Mouse (Mus musculus) heart, embryonic 14.5 days (tissue): ENCODE results near the gene Sap30bp. TPM values are rescaled to one million over a fixed set of nuclear protein-coding genes. Genes with fewer than 3 reads are reported as not detected.

Experiments
- ATAC-seq: fragments of 200-750 bp; cut with Nextera tagmentation; 2 replicates; pipeline ENCODE4 v1.8.0; 2017; ENCODE audit warnings: low read depth, moderate TSS enrichment; ENCODE audit not compliant: insufficient number of reproducible peaks, insufficient read depth, low FRiP score
- H3K27ac ChIP-seq, 2 experiments: fragments of 200-500 bp in 1 of 2; fragments of 300-500 bp in 1 of 2; sonication (generic) in 1 of 2; replicated peaks in 1 of 2; 2 replicates each; pipeline ENCODE4 v1.5.1; 2012 to 2014; ENCODE audit warnings: low read depth in 2 of 2, low read length in 2 of 2, control low read depth in 1 of 2, mild to moderate bottlenecking in 1 of 2, mixed read lengths in 1 of 2; ENCODE audit not compliant: control insufficient read depth in 1 of 2, insufficient read depth in 1 of 2
- H3K27me3 ChIP-seq: fragments of 300-500 bp; sonication (generic); 2 replicates; pipeline ENCODE4 v1.6.1; 2014; ENCODE audit warnings: mild to moderate bottlenecking, low read length, control low read depth; ENCODE audit not compliant: control insufficient read depth, insufficient read depth
- H3K36me3 ChIP-seq: fragments of 300-500 bp; sonication (generic); 2 replicates; pipeline ENCODE4 v1.6.1; 2014; ENCODE audit warnings: mild to moderate bottlenecking, control low read depth, low read length, mixed read lengths; ENCODE audit not compliant: control insufficient read depth, insufficient read depth
- H3K4me1 ChIP-seq, 2 experiments: fragments of 200-500 bp in 1 of 2; fragments of 300-500 bp in 1 of 2; sonication (generic) in 1 of 2; 2 replicates each; pipeline ENCODE4 v1.6.1; 2012 to 2014; ENCODE audit warnings: low read length in 2 of 2, control low read depth in 1 of 2, mixed read lengths in 1 of 2; ENCODE audit not compliant: control insufficient read depth in 2 of 2, insufficient read depth in 2 of 2
- H3K4me2 ChIP-seq: fragments of 300-500 bp; sonication (generic); 2 replicates; pipeline ENCODE4 v1.6.1; 2014; ENCODE audit warnings: mild to moderate bottlenecking, low read length
- H3K4me3 ChIP-seq, 2 experiments: fragments of 200-500 bp in 1 of 2; fragments of 300-500 bp in 1 of 2; sonication (generic) in 1 of 2; 2 replicates each; pipeline ENCODE4 v1.5.1; 2012 to 2014; ENCODE audit warnings: low read length in 2 of 2, mild to moderate bottlenecking in 2 of 2, control low read depth in 1 of 2, low read depth in 1 of 2, moderate library complexity in 1 of 2; ENCODE audit not compliant: control insufficient read depth in 1 of 2, insufficient read depth in 1 of 2
- H3K9ac ChIP-seq: fragments of 300-500 bp; sonication (generic); 2 replicates; pipeline ENCODE4 v1.6.1; 2014; ENCODE audit warnings: mild to moderate bottlenecking, low read length
- H3K9me3 ChIP-seq: fragments of 300-500 bp; sonication (generic); 2 replicates; pipeline ENCODE4 v1.6.1; 2016; ENCODE audit warnings: low read length, control low read depth; ENCODE audit not compliant: control insufficient read depth
- WGBS: fragments of 180-500 bp; shearing (Covaris S2); extraction: QIAGEN DNeasy Blood & Tissue Kit; methylation state at CpG from one replicate; pipeline ENCODE4 v1.1.7; 2014; 5-methylcytosine and 5-hydroxymethylcytosine counted together
- polyA plus RNA-seq: library from polyadenylated mRNA; unstranded; fragments of >200 nt; fragmentation: Nextera tagmentation; extraction: Ambion mirVana; gene quantifications from 2 replicates; pipeline ENCODE4 v1.2.1, GENCODE M21; 2014

Sap30bp gene
- polyA plus RNA-seq, result 20.1 and 22.9 TPM in 2 replicates

DNA sequence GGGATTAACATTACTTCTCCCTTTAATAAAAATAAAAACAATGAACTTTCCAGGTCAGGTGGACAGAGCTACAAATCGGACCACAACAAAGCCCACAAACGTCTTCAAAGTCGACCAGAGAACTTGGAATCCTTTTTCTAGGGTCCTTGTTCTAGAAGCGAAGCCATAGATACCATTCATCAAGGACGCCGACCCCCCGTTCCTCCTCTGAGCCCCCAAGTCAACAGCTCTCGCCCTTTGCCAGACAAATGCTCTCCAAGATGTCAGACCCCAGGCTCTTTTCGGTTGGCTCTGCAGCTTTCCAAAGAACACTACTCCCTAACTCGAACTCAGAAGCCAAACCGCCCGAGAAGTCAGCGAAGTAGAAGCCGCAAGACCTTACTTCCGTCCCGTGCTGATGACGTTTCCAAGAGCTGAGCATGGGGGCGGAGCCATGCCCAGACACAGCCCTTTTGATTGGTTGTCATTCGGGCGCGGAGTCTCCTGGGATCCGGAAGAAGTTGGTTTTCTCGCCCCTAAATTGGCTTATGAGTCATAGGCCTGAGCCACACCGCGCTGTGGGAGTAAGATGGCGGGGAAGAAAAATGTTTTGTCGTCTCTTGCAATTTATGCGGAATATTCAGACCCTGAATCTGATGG lies at the start of gene Sap30bp, which contains the start of gene Recql5:
Gene Sap30bp, plus strand, starts transcription at position 175 of the 639 bp plus-strand sequence.
Gene Recql5, minus strand, starts transcription at position 370 of the 639 bp plus-strand sequence.
- Histone ChIP-seq H3K27me3 (no peaks in the 10 kb centered on the region), H3K36me3 (peaks cover 44% of the 10 kb centered on the region), H3K4me2 (peak within 1 kb of the TSS; percentile 95), H3K9ac (peak within 1 kb of the TSS; percentile 90), H3K4me1 (peaks cover 3 to 18% of the 10 kb centered on the region in 2 experiments), H3K4me3 (peak within 1 kb of the TSS; percentile 87 to 98), H3K27ac (no peak within 1 kb of the TSS; a peak in 1 of 4 replicates), H3K9me3 (no peaks in the 10 kb centered on the region)
- WGBS, result under 1% methylated on average over 28 of the region's 28 CpGs
- peak; percentile 97 for ATAC-seq

DNA sequence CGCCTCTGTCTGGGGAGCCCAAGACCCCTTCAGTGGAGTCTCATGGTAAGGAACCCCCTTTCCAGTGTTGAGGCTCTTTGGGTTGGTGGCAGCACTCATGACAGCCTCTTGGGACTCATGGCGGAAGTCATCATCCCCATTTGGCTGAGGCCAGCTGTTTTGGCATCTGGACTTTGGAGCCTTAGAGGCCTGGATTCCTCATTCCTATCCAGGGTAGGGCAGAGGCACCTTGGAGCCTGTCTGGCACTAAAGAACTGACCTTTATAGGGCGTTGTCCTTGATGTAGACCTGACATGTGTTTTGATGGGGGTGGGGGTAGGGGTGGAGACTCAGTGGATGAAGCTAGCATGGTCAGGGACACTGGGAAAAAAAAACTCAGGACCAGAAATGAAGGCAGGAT lies 48.7 kb upstream of the Sap30bp start:
- ATAC-seq, result no peak
- H3K9ac ChIP-seq, result no peak overlapping the region
- H3K9me3 ChIP-seq, result no peaks in the 10 kb centered on the region
- H3K27me3 ChIP-seq, result peaks cover 8% of the 10 kb centered on the region
- peaks cover 2 to 5% of the 10 kb centered on the region in 2 experiments; a peak in 2 of 4 replicates for H3K4me1 ChIP-seq
- no peak overlapping the region for H3K27ac ChIP-seq
- no peaks in the 10 kb centered on the region for H3K36me3 ChIP-seq
- 87% methylated on average over 3 of the region's 3 CpGs for WGBS
- no peak overlapping the region for H3K4me2 ChIP-seq
- H3K4me3 ChIP-seq, result no peak overlapping the region

GRCm38 (mm10) chr11:115885281-115885680 lies 47.8 kb upstream of the Sap30bp start:
- no peak overlapping the region for H3K27ac ChIP-seq
- H3K27me3 ChIP-seq, result peaks cover 8% of the 10 kb centered on the region
- H3K4me1 ChIP-seq, result peaks cover 2 to 5% of the 10 kb centered on the region in 2 experiments; a peak in 2 of 4 replicates
- H3K9me3 ChIP-seq, result no peaks in the 10 kb centered on the region
- no peak overlapping the region for H3K9ac ChIP-seq
- no peaks in the 10 kb centered on the region for H3K36me3 ChIP-seq
- H3K4me2 ChIP-seq, result no peak overlapping the region
- no peak overlapping the region for H3K4me3 ChIP-seq
- ATAC-seq, result no peak
- 64% methylated on average over 11 of the region's 11 CpGs for WGBS

DNA sequence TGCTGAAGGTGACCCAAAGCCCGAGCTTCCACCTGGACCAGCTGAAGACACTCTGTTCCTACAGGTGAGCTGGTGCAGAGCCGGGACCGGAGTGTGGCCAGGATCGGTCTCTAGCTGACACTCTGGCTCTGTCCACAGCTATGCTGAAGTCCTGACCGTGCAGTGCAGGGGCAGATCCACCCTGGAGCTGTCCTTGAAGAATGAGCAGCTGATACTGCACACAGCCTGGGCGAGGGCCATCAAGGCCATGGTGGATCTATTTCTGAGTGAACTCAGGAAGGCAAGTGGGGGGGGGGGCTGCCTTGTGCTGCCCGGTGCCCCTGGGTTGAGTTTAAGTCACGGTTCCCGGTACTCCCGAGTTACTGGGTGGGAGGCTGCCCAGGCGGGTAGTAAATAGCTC lies 46.6 kb upstream of the Sap30bp start:
- H3K4me1 ChIP-seq, result peaks cover 2 to 5% of the 10 kb centered on the region in 2 experiments; a peak in 2 of 4 replicates
- H3K9me3 ChIP-seq, result no peaks in the 10 kb centered on the region
- no peak overlapping the region for H3K4me3 ChIP-seq
- peaks cover 8% of the 10 kb centered on the region for H3K27me3 ChIP-seq
- H3K27ac ChIP-seq, result no peak overlapping the region
- 79% methylated on average over 11 of the region's 11 CpGs for WGBS
- no peak for ATAC-seq
- no peak overlapping the region for H3K4me2 ChIP-seq
- H3K36me3 ChIP-seq, result no peaks in the 10 kb centered on the region
- no peak overlapping the region for H3K9ac ChIP-seq

- peaks cover 2 to 5% of the 10 kb centered on the region in 2 experiments; a peak in 2 of 4 replicates for H3K4me1 ChIP-seq
- no peak overlapping the region for H3K27ac ChIP-seq
- no peak overlapping the region for H3K4me3 ChIP-seq
- no peak for ATAC-seq
- H3K9me3 ChIP-seq, result no peaks in the 10 kb centered on the region
- peaks cover 6% of the 10 kb centered on the region; the same call in 1 of the 2 replicates for H3K36me3 ChIP-seq
- 91% methylated on average over 5 of the region's 5 CpGs for WGBS
- no peak overlapping the region for H3K9ac ChIP-seq
- H3K27me3 ChIP-seq, result peaks cover 3% of the 10 kb centered on the region
- no peak overlapping the region for H3K4me2 ChIP-seq
Measured at GRCm38 (mm10) chr11:115888020-115888419, 45.1 kb upstream of the Sap30bp start.

GRCm38 (mm10) chr11:115889159-115889558 lies 43.9 kb upstream of the Sap30bp start:
- H3K9me3 ChIP-seq, result no peaks in the 10 kb centered on the region
- no peak for ATAC-seq
- no peak overlapping the region for H3K4me2 ChIP-seq
- H3K27me3 ChIP-seq, result no peaks in the 10 kb centered on the region
- peaks cover 18% of the 10 kb centered on the region for H3K36me3 ChIP-seq
- no peak overlapping the region for H3K9ac ChIP-seq
- H3K4me1 ChIP-seq, result peaks cover 2 to 5% of the 10 kb centered on the region in 2 experiments; a peak in 2 of 4 replicates
- no peak overlapping the region for H3K4me3 ChIP-seq
- no peak overlapping the region for H3K27ac ChIP-seq
- 74% methylated on average over 6 of the region's 6 CpGs for WGBS

DNA sequence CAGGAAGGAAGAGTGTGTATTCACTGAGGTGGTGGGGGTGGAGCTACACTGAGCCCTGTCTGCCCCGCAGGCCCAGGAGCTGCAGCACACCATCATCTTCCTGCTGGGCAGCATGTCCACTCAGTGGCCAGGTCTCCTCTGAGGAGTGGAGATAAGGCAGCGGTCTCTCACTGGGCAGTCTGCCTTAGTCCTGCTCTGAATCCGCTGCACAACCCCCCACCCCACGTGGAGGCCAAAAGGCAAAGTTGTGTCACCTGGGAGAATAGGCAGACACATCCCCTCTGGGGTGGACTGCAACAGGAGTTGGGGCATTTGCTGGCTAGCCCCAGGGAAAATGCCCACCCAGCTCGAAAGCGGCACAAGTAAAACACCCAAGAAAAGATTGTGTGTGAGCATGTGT lies 40.9 kb upstream of the Sap30bp start:
- no peak overlapping the region for H3K9ac ChIP-seq
- no peaks in the 10 kb centered on the region for H3K27me3 ChIP-seq
- H3K27ac ChIP-seq, result no peak overlapping the region
- peaks cover 2 to 5% of the 10 kb centered on the region in 2 experiments; a peak in 2 of 4 replicates for H3K4me1 ChIP-seq
- H3K36me3 ChIP-seq, result peaks cover 29% of the 10 kb centered on the region
- 33% methylated on average over 6 of the region's 6 CpGs for WGBS
- no peaks in the 10 kb centered on the region for H3K9me3 ChIP-seq
- no peak for ATAC-seq
- H3K4me2 ChIP-seq, result no peak overlapping the region
- no peak overlapping the region for H3K4me3 ChIP-seq
